Mouse (Mus musculus) cortical plate, adult 2 months (tissue): ENCODE data around the gene Rab43.

Experiments
- CTCF ChIP-seq: fragments of 200-500 bp; IDR thresholded peaks from 2 replicates; pipeline ENCODE4 v1.5.1; 2011; ENCODE audit warnings: mild to moderate bottlenecking, control low read depth, low read length; ENCODE audit not compliant: insufficient read depth; ENCODE audit errors: extremely low read depth
- POLR2A ChIP-seq: fragments of 200-500 bp; IDR thresholded peaks from 2 replicates; pipeline ENCODE4 v1.6.1; 2011; ENCODE audit warnings: mild to moderate bottlenecking, low read length, control low read depth; ENCODE audit not compliant: insufficient read depth; ENCODE audit errors: extremely low read depth

DNA sequence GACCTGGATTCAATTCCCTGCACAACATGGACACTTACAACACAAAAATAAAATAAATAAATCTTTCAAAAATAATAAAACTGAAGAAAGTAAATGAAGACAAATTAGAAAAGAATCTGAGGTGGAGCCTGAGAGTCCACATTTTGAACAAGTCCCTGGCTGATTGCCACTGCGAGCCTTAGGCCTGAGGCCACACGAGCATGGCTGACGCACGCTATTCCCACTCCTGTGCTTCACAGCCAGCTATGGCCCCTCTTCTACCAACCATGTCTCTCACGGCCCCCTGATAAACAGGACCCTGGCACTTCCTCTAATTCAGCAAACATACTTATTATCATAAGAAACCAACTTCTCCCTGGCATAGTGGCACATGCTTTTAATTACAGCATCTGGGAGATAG, 25.3 kb downstream of the Rab43 start:
- TF ChIP-seq CTCF (no peak), POLR2A (no peak)
